Mouse (Mus musculus) left cerebral cortex, postnatal 25 days (tissue): ENCODE measurements around the gene Atf6. TPM values are rescaled to one million over a fixed set of nuclear protein-coding genes. Genes with fewer than 3 reads are reported as not detected.
A peak's percentile ranks its signal among the peaks of the same experiment; 100 is the strongest.

Source experiments
- DNase-seq, 2 experiments: peaks; one replicate each; pipeline ENCODE4 v3.0.0; 2022; ENCODE audit warnings: low spot score in 2 of 2, mixed read lengths in 1 of 2
- intact Hi-C: fragments of 180-260 bp; cut with DNase I; formaldehyde crosslinking; loops from one replicate; pipeline ENCODE4 v1.15.1; 2025
- total RNA-seq, 2 experiments: library from RNA; stranded (reverse); gene quantifications; 2 replicates each; pipeline ENCODE4 v1.2.3; 2021

Gene Atf6
- total RNA-seq, 2 experiments from 2014 or later: 51.8 to 52.9 TPM

DNA sequence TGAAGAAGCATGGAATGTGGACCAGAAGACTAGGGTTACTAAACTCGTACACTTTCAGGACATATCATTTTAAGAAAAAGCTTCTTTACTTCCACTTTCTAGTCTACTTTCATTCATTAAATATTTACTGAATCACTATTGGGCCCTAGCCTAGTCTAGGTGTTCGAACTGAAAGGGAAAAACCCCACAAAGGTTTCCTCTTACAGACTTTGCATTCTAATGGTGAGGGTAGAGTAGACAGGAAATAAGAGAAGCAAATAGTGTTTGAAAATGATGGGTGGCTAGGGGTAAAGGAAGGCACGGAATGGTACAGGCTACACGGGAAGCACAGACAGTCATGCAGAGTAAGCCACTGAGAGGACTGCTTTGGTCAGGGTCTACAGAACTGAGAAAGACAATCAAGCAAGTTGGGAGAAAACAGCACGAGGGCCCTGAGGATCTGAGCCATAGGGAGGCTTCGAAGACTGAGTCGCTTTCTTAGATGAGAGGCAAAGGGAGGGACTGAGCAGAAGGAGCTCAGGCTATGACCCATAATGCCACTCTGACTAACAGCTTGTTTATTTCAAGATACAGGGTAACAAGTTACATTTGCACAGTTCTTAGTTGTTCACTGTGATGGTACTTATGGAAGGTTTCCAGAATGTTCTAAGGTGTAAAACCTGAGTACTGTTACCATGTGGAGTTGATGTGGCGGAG lies 138.2 kb downstream of the Atf6 start:
- DNase-seq: no peak
- intact Hi-C loops: no loop called here

- intact Hi-C loops: no loop called here
- DNase-seq: peak; percentile 11 to 32
Observed at GRCm38 (mm10) chr1:170728524-170728923, 139.0 kb downstream of the Atf6 start.

- peak in 1 of 2 experiments; percentile 36 for DNase-seq
- intact Hi-C loops: no loop called here
Observed at GRCm38 (mm10) chr1:170721560-170721959, 146.0 kb downstream of the Atf6 start.

- DNase-seq: no peak
- intact Hi-C loops: no loop called here
Observed at GRCm38 (mm10) chr1:170718133-170718810, 149.3 kb downstream of the Atf6 start.

GRCm38 (mm10) chr1:170717241-170717828 lies 150.2 kb downstream of the Atf6 start:
- no peak for DNase-seq
- intact Hi-C loops: no loop called here

DNA sequence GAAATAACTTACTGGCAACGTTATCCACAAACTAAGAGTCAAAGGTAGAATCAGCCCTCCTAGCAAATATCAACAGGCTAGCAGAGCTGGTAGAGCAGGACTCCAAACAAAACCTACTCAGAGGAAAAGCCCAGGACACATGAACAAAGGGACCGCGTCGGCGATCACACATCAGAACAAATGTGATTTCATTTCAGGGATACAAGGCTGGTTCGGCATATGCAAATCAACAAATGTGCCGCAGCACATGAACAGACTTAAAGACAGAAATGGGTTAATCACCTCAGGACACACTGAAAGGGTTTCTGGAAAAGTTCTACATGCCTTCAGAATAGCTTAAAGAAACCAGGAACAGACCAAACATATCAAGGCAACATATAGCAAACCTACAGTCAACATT lies 155.8 kb downstream of the Atf6 start:
- intact Hi-C loops: no loop called here
- DNase-seq: no peak

DNA sequence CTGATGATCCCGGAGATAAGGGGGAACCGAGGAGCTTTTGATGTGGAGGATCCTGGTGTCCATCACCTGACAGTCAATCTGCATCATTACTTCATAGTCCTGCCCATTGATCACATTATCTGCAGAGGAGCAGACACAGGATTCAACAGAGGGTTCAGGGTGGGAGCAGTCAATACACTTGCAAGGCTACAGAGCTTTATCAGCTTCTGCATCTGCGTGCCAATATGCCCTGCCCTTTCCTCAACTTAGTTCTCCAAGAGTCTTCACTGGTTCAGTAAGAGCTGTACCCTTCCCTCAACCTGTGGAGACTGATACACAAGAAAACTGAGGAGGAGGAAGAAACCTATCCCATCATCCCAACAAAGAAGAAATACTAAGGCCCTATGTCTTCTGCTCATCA lies 157.6 kb downstream of the Atf6 start:
- intact Hi-C loops: no loop called here

DNA sequence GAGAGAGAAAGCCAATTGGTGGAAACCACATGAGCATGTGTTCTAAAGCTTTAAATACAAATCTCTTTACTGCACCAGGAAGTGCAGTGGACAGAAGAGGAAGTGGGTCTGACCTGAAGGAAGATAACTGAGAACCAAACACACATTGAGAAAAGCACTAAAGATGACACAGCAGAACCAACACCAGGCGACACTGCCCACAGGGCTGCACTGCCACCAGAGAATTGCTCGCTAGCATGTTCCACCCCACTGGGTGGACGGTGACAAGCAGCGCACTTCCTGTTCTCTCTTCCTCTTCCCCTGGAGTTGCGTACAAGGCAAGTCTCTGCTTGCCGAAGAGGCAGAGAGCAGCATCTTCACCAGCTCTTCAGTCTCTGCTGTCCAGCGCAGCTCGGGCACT lies 158.1 kb downstream of the Atf6 start:
- intact Hi-C loops: no loop called here
- peak; percentile 18 to 46 for DNase-seq

More for the DNA sequence above, 157.6 kb downstream of the Atf6 start:
- DNase-seq: no peak

- intact Hi-C loops: no loop called here
- DNase-seq: no peak
Observed at GRCm38 (mm10) chr1:170709034-170709433, 158.5 kb downstream of the Atf6 start.

GRCm38 (mm10) chr1:170706046-170706445 lies 161.5 kb downstream of the Atf6 start:
- DNase-seq: no peak
- intact Hi-C loops: no loop called here

- DNase-seq: no peak
- intact Hi-C loops: loop anchor here (5.0 kb wide), 1 partner anchor 53 kb away; no protein-coding TSS in a partner anchor
Observed at GRCm38 (mm10) chr1:170704911-170705594, 162.5 kb downstream of the Atf6 start.

DNA sequence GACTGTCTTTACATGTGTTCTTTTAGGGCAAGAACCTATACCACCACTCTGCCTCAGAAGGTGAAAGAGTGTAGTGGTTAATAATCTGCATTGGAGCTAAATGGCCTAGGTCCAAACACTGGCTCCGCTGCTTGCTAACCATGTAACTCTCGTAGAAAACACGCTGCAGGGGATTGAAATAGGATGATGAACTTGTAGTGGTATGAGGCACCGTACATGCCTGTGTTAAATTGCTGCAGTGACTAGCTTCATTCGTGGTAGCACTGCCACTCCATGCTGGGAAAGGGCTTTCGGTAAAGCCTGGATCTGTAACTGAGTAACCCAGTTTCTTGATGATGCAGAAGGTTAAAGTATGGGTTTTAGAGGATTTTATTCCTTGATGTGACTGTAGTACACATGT lies 163.5 kb downstream of the Atf6 start:
- intact Hi-C loops: loop anchor here (5.0 kb wide), 1 partner anchor 52 kb away; no protein-coding TSS in a partner anchor

DNA sequence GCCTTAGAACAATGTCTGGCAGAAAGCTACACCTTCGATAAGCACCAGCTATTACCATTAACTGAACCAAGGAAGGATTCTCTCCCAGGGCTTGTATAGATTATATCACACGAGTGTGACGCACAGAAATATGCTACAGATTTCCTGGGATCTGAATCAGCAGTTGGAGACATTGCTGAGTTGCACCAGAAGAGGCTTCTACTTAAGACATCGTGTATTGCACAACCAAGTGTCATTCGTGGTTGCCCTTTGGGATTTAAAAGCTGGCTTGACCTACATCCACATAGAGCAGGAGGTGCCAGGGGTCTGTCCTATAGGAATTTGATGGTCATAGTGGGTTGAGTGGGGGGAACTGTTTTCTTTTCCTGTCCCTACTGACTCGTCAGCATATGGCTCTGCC lies 164.6 kb downstream of the Atf6 start:
- intact Hi-C loops: loop anchor here (5.0 kb wide), 1 partner anchor 51 kb away; no protein-coding TSS in a partner anchor
- no peak for DNase-seq

More for the DNA sequence above, 163.5 kb downstream of the Atf6 start:
- no peak for DNase-seq

DNA sequence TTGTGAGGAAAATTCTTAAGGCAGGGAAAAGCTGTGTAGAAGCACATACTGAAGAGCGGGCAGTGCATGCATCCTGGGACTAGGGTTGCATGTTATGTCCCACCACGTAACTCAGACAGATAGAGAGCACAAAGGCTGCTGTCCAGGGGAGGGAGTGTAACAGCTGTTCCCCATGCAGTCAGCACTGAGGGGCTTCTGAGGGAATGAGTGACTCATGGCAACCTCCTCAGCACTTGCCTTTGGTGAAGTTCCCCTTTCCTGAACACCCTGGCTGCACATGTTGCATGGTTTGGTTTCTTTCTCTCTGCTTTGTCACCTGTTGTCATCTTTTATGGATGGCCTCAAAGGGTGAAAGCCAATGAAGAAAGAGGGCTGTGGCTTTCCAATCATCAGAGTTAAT lies 165.3 kb downstream of the Atf6 start:
- no peak for DNase-seq
- intact Hi-C loops: loop anchor here (5.0 kb wide), 1 partner anchor 50 kb away; no protein-coding TSS in a partner anchor

GRCm38 (mm10) chr1:170701582-170701981 lies 166.0 kb downstream of the Atf6 start:
- intact Hi-C loops: loop anchor here (5.0 kb wide), 1 partner anchor 49 kb away; no protein-coding TSS in a partner anchor

DNA sequence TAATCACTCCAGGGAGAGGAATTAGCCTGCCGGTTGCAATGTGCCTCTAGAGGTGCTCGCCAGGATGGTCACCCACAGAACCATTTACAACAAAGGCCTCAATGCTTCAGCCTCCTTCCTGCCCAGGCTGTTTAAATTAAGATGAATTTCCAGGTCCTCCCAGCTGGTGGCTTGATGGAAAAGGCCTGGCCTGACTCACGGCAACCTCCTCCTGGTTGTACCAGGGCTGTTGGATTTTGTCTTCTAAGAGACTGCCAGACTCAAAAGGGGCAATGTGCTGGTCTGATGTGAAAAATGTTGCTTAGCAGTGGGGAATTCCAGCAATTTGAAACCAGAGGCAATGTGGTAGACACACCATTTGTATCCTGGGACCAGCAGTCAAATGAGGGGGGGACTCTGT lies 166.4 kb downstream of the Atf6 start:
- intact Hi-C loops: loop anchor here (5.0 kb wide), 1 partner anchor 49 kb away; no protein-coding TSS in a partner anchor
- DNase-seq: no peak

More at GRCm38 (mm10) chr1:170701582-170701981, 166.0 kb downstream of the Atf6 start:
- no peak for DNase-seq

- no peak for DNase-seq
- intact Hi-C loops: loop anchor here (5.0 kb wide), 1 partner anchor 48 kb away; no protein-coding TSS in a partner anchor
Observed at GRCm38 (mm10) chr1:170700496-170701027, 167.0 kb downstream of the Atf6 start.

DNA sequence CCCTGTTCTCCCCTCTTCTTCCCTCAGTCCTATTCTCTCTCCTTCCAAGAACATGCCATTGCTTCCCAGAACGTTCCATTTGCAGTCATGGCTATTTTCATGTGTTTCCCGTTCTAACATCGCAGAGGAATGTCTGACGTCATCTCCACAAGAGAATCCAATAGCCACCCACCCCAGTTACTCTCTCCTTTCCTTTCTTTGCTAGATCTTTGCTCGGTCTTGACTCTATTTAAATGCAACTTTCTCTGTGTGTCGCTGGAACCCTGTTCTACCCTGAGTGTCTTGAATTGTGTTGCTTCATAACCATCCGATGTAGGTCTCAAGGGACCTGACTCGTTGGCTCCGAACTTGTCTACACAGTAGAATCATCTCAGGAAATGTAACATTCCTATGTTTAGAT lies 168.0 kb downstream of the Atf6 start:
- intact Hi-C loops: no loop called here
- peak in 1 of 2 experiments; percentile 45 for DNase-seq

DNA sequence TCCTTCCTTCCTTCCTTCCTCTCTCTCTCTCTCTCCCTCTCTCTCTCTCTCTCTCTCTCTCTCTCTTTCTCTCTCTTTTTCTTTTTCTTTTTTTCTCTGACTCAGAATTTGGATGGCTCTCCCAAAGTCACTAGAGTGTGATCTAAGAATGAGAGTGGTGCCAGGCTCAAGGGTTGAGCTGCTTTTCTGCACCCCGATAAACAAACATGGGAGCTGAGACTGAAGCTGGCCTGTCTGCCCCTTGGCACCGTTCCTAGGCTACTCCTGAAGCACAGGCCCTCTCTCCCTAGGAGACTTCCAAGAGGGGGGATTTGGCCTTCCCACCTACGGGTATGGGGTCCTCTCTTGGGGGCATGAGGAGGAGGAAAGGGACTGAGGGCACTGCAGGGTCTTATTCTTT lies 168.8 kb downstream of the Atf6 start:
- DNase-seq: no peak
- intact Hi-C loops: no loop called here
